Mouse (Mus musculus): ENCODE results near the gene Arhgap8. TPM values are rescaled to one million over a fixed set of nuclear protein-coding genes. Genes with fewer than 3 reads are reported as not detected.
"Not testable (repeated sequence)": the region's sequence is repeated elsewhere in the genome, so short reads cannot be mapped to it uniquely, and the experiment has no call there.

The Arhgap8 gene
- polyA plus RNA-seq, 1 experiment from 2014 or later = 4.3 TPM

GRCm38 (mm10) chr15:84720291-84721204 is 696 bp downstream of the Arhgap8 start:
- ATAC-seq (ENCODE audit: low FRiP score, low read depth) = no peak
- Histone ChIP-seq H3K27ac (no peak overlapping the region), H3K4me2 (replicated peaks) (peak overlapping the region; percentile 58), H3K4me3 (peak overlapping the region; percentile 7), H3K27me3 (replicated peaks) (peaks cover 39% of the 10 kb centered on the region), H3K4me1 (peaks cover 16% of the 10 kb centered on the region), H3K9me3 (no peaks in the 10 kb centered on the region), H3K36me3 (no peaks in the 10 kb centered on the region), H3K9ac (no peak overlapping the region)
- WGBS = 5% methylated on average over 33 of the region's 33 CpGs

GRCm38 (mm10) chr15:84723656-84724055 is 3.8 kb downstream of the Arhgap8 start:
- not testable (repeated sequence) for H3K36me3 ChIP-seq; H3K9ac ChIP-seq; H3K4me3 ChIP-seq; H3K27ac ChIP-seq; H3K9me3 ChIP-seq; H3K4me2 ChIP-seq (replicated peaks); ATAC-seq (ENCODE audit: low FRiP score, low read depth)
- Histone ChIP-seq H3K4me1 (peaks cover 21% of the 10 kb centered on the region), H3K27me3 (replicated peaks) (peaks cover 34% of the 10 kb centered on the region)
- 95% methylated on average over 1 of the region's 1 CpGs for WGBS

- Histone ChIP-seq H3K4me1 (peaks cover 21% of the 10 kb centered on the region), H3K36me3 (no peaks in the 10 kb centered on the region), H3K27me3 (replicated peaks) (peaks cover 30% of the 10 kb centered on the region), H3K4me2 (replicated peaks) (no peak overlapping the region), H3K4me3 (no peak overlapping the region), H3K9me3 (no peaks in the 10 kb centered on the region), H3K27ac (no peak overlapping the region), H3K9ac (no peak overlapping the region)
- ATAC-seq (ENCODE audit: low FRiP score, low read depth) = no peak
- WGBS = 67% methylated on average over 4 of the region's 4 CpGs
Measured at GRCm38 (mm10) chr15:84724199-84724598, 4.3 kb downstream of the Arhgap8 start.

GRCm38 (mm10) chr15:84729685-84730084 is 9.8 kb downstream of the Arhgap8 start:
- no peak for ATAC-seq (ENCODE audit: low FRiP score, low read depth)
- Histone ChIP-seq H3K4me2 (replicated peaks) (no peak overlapping the region), H3K4me1 (peaks cover 28% of the 10 kb centered on the region), H3K9ac (no peak overlapping the region), H3K27ac (no peak overlapping the region), H3K9me3 (no peaks in the 10 kb centered on the region), H3K36me3 (no peaks in the 10 kb centered on the region), H3K4me3 (no peak overlapping the region), H3K27me3 (replicated peaks) (no peaks in the 10 kb centered on the region)
- WGBS = 75% methylated on average over 6 of the region's 6 CpGs

DNA sequence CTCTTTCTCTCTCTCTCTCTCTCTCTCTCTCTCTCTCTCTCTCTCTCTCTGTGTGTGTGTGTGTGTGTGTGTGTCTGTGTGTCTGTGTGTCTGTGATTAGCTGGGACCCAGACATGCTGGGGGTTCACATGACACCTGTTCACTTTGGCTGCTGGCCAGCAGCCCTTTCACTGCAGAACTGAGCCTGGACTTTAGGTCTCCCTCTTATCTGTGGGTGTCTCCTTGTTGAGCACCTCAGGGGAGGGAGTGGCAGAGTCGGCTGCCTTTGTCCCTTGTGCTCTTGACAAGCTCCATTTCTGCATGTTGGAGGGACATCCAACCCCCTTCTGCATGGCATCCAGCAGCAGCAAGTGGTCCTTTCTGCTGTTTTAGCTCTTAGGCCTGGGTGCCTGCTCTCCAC is 11.0 kb downstream of the Arhgap8 start:
- Histone ChIP-seq H3K9me3 (no peaks in the 10 kb centered on the region), H3K27me3 (replicated peaks) (no peaks in the 10 kb centered on the region), H3K27ac (no peak overlapping the region), H3K9ac (no peak overlapping the region), H3K4me2 (replicated peaks) (no peak overlapping the region), H3K36me3 (no peaks in the 10 kb centered on the region), H3K4me1 (peaks cover 28% of the 10 kb centered on the region), H3K4me3 (no peak overlapping the region)
- WGBS = 50% methylated on average over 1 of the region's 1 CpGs
- no peak for ATAC-seq (ENCODE audit: low FRiP score, low read depth)

DNA sequence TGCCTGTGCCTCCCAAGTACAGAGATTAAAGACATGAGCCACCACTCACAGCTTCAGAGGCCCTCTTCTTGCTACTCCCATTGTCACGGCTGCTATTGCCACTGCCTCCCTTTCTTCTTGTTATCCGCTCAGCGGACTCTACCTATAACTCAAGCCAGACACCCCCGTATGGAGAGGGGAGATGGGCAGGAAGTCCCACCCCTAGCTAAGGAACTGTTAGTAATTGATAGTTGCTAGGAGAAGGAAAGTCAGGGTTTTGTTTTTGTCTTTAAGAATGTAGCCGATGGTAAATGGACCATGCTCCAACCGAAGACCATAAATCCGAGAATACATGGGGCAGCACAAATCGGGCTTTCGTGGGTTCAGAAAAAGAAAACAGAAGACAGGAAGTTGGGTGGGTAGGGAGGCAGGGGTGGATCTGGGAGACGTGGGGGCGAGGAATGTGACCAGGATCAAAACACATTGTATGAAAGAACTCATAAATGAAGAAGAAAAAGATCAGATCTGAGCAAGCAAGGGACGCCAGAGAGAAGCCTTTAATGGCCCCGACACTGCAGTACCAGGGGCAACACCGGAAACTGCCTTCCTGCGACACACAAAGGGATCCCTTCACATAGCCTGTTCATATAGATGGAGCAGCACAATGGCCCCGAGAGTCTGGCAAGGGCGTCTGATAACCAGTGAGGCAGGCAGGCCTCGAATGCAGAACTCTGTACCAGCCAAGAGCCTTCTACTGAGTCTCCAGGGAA is 12.0 kb downstream of the Arhgap8 start:
- ATAC-seq (ENCODE audit: low FRiP score, low read depth) = peak; percentile 78
- Histone ChIP-seq H3K36me3 (no peaks in the 10 kb centered on the region), H3K4me2 (replicated peaks) (peak overlapping the region; percentile 29), H3K4me3 (no peak overlapping the region), H3K9ac (no peak overlapping the region), H3K27ac (peak overlapping the region; percentile 44), H3K9me3 (no peaks in the 10 kb centered on the region), H3K4me1 (peaks cover 36% of the 10 kb centered on the region), H3K27me3 (replicated peaks) (no peaks in the 10 kb centered on the region)
- WGBS = 17% methylated on average over 18 of the region's 18 CpGs

- peak overlapping the region; percentile 44 for H3K27ac ChIP-seq
- peak; percentile 56 for ATAC-seq (ENCODE audit: low FRiP score, low read depth)
Measured at GRCm38 (mm10) chr15:84732425-84732749, 12.5 kb downstream of the Arhgap8 start.

DNA sequence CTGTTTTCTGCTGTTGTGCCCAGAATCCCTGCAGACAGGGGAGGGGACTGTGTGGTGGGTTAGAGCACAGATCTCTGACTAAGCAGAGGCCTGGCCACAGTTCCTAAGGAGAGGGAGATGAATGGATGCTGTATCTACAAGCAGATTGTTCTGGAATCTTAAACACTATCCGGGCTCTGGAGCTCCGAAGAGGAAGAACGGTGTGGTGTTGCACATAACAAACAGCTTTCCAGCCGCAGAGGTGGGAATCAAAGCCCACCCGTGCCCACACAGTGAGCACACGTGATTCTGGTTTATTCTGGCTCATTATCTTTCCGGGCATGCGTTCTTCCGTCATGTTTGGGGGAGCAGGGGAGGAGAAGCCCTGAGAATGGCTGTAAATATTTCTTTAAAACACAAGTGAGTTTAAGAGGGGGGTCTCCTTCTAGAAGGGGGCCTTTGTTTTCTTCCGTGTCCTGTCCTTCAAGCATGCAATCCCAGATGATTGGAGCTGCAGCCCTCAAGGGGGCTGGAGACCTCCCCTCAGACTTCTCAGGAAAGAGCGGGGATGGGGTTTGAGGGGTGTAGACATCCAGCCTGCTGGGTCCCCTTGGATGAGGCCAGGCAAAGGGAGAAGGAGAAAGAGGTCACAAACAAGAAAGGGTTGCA is 16.6 kb downstream of the Arhgap8 start:
- 44% methylated on average over 11 of the region's 11 CpGs for WGBS
- no peak overlapping the region for H3K9ac ChIP-seq
- H3K4me2 ChIP-seq (replicated peaks) = 0 out of 2 replicates have a peak overlapping the region, but pooled peaks have one; percentile 6
- no peak overlapping the region for H3K4me3 ChIP-seq
- H3K27me3 ChIP-seq (replicated peaks) = no peaks in the 10 kb centered on the region
- H3K27ac ChIP-seq = no peak overlapping the region
- H3K9me3 ChIP-seq = no peaks in the 10 kb centered on the region
- ATAC-seq (ENCODE audit: low FRiP score, low read depth) = 0 out of 2 replicates have a peak, but pooled peaks have one; percentile 27
- H3K4me1 ChIP-seq = peaks cover 28% of the 10 kb centered on the region
- H3K36me3 ChIP-seq = no peaks in the 10 kb centered on the region

More at GRCm38 (mm10) chr15:84732425-84732749, 12.5 kb downstream of the Arhgap8 start:
- Histone ChIP-seq H3K4me3 (no peak overlapping the region), H3K9ac (no peak overlapping the region), H3K4me2 (replicated peaks) (peak overlapping the region; percentile 29), H3K4me1 (peaks cover 39% of the 10 kb centered on the region), H3K27me3 (replicated peaks) (no peaks in the 10 kb centered on the region), H3K9me3 (no peaks in the 10 kb centered on the region), H3K36me3 (no peaks in the 10 kb centered on the region)
- 39% methylated on average over 4 of the region's 4 CpGs for WGBS

GRCm38 (mm10) chr15:84736994-84737346 is 17.1 kb downstream of the Arhgap8 start:
- no peak overlapping the region for H3K9ac ChIP-seq
- no peak overlapping the region for H3K27ac ChIP-seq
- 0 out of 2 replicates have a peak overlapping the region, but pooled peaks have one; percentile 6 for H3K4me2 ChIP-seq (replicated peaks)
- H3K4me1 ChIP-seq = peaks cover 25% of the 10 kb centered on the region
- no peak overlapping the region for H3K4me3 ChIP-seq
- H3K9me3 ChIP-seq = no peaks in the 10 kb centered on the region
- H3K36me3 ChIP-seq = no peaks in the 10 kb centered on the region
- WGBS = 45% methylated on average over 2 of the region's 4 CpGs
- no peaks in the 10 kb centered on the region for H3K27me3 ChIP-seq (replicated peaks)
- peak; percentile 35; the same call in 1 of the 2 replicates for ATAC-seq (ENCODE audit: low FRiP score, low read depth)

DNA sequence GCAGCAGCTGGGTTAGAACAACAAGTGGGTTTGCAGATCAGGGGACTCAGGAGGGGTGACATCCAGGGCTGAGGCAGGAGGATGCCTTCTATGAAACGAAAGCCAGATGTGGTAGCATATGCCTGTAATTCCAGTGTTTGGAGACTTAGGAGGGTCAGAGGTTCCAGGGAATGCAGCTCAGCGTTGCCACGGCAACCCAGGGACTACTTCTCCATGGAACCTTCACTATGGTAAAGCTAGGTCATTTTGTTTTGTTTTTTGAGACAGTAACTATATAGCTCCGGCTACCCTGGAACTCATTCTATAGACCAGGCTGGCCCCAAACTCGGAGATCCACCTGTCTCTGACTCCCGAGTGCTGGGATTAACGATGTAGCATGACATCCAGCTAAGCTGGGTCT is 18.4 kb downstream of the Arhgap8 start:
- no peak for ATAC-seq (ENCODE audit: low FRiP score, low read depth)
- H3K27me3 ChIP-seq (replicated peaks) = no peaks in the 10 kb centered on the region
- H3K9me3 ChIP-seq = no peaks in the 10 kb centered on the region
- no peak overlapping the region for H3K4me2 ChIP-seq (replicated peaks)
- H3K4me3 ChIP-seq = no peak overlapping the region
- WGBS = 88% methylated on average over 7 of the region's 7 CpGs
- H3K9ac ChIP-seq = no peak overlapping the region
- no peaks in the 10 kb centered on the region for H3K36me3 ChIP-seq
- no peak overlapping the region for H3K27ac ChIP-seq
- peaks cover 13% of the 10 kb centered on the region; the same call in 1 of the 2 replicates for H3K4me1 ChIP-seq

DNA sequence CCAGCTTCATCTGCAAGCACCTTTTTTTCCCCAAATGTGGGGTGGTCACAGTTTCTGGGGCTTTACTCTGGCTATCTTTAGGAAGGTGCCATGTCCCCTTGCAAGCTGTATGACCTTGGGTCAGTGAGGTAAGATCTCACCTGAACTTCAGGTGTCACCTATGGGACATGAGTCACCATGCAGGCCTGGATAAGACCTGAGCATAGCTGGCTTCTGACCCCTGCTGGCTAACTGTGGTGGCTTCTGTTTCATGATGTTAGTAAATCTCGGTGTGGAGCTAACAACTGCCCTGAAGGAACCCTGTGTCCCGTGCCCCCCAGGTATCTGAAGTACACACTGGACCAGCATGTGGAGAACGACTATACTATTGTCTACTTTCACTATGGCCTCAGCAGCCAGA is 21.7 kb downstream of the Arhgap8 start:
- Histone ChIP-seq H3K4me1 (peaks cover 11% of the 10 kb centered on the region; the same call in 1 of the 2 replicates), H3K9ac (no peak overlapping the region), H3K9me3 (no peaks in the 10 kb centered on the region), H3K27me3 (replicated peaks) (no peaks in the 10 kb centered on the region), H3K27ac (no peak overlapping the region), H3K4me3 (no peak overlapping the region), H3K36me3 (no peaks in the 10 kb centered on the region), H3K4me2 (replicated peaks) (no peak overlapping the region)
- WGBS = 75% methylated on average over 3 of the region's 3 CpGs
- ATAC-seq (ENCODE audit: low FRiP score, low read depth) = no peak

GRCm38 (mm10) chr15:84743347-84743746 is 23.5 kb downstream of the Arhgap8 start:
- Histone ChIP-seq H3K4me1 (peaks cover 5% of the 10 kb centered on the region; the same call in 1 of the 2 replicates), H3K4me3 (no peak overlapping the region), H3K27ac (no peak overlapping the region), H3K9ac (no peak overlapping the region), H3K4me2 (replicated peaks) (no peak overlapping the region), H3K9me3 (no peaks in the 10 kb centered on the region), H3K27me3 (replicated peaks) (no peaks in the 10 kb centered on the region), H3K36me3 (no peaks in the 10 kb centered on the region)
- 15% methylated on average over 3 of the region's 3 CpGs for WGBS
- no peak for ATAC-seq (ENCODE audit: low FRiP score, low read depth)
